Mouse (Mus musculus) neutrophil, adult 65 days (primary cell): ENCODE data around the gene Gstz1. TPM values are rescaled to one million over a fixed set of nuclear protein-coding genes. Genes with fewer than 3 reads are reported as not detected.

Experiments
- total RNA-seq: library from RNA; stranded (reverse); gene quantifications from 2 replicates; pipeline ENCODE4 v1.2.4, GENCODE M21; 2023

Gstz1 gene
- 5.6 and 7.8 TPM in 2 replicates for total RNA-seq

GRCm38 (mm10) chr12:87146966-87147365 is at the start of gene Gstz1:
Gene Gstz1, plus strand, starts transcription at chr12:87147165.

GRCm38 (mm10) chr12:87102165-87102631 is 44.8 kb upstream of the Gstz1 start, which contains the start of gene Ngb:
Gene Ngb, minus strand, starts transcription at chr12:87102539.

GRCm38 (mm10) chr12:87147395-87148089 is 577 bp downstream of the Gstz1 start, which contains the start of gene Pomt2:
Gene Pomt2, minus strand, starts transcription at chr12:87147968.

GRCm38 (mm10) chr12:87199206-87199972 is 52.4 kb downstream of the Gstz1 start, which contains the start of gene Samd15:
Gene Samd15, plus strand, starts transcription at chr12:87199723.

GRCm38 (mm10) chr12:87199973-87200586 is 53.1 kb downstream of the Gstz1 start, which contains the start of gene Tmed8:
Gene Tmed8, minus strand, starts transcription at chr12:87200454.

Other genes with a start within 250 kb of the Gstz1 start
- gene Cipc, start 200.1 kb upstream of the Gstz1 start, total RNA-seq: 5.6 and 10.7 TPM in 2 replicates
- not detected in 2 replicates for gene Zdhhc22, start 156.7 kb upstream of the Gstz1 start, total RNA-seq
- not detected in 2 replicates for gene Tmem63c, start 125.8 kb upstream of the Gstz1 start, total RNA-seq
- gene Ngb, start 44.6 kb upstream of the Gstz1 start, total RNA-seq: not detected in 2 replicates
- 1.6 and 4.3 TPM in 2 replicates for gene Pomt2, start 803 bp downstream of the Gstz1 start, total RNA-seq
- gene Samd15, start 52.6 kb downstream of the Gstz1 start, total RNA-seq: not detected in 2 replicates
- gene Tmed8, start 53.3 kb downstream of the Gstz1 start, total RNA-seq: 9.0 and 13.3 TPM in 2 replicates
- 1.3 and 1.8 TPM in 2 replicates for gene Noxred1, start 91.6 kb downstream of the Gstz1 start, total RNA-seq
- gene Vipas39, start 119.1 kb downstream of the Gstz1 start, total RNA-seq: 23.2 and 26.0 TPM in 2 replicates
- 59.2 and 70.0 TPM in 2 replicates for gene Ahsa1, start 119.3 kb downstream of the Gstz1 start, total RNA-seq
- gene Ism2, start 152.5 kb downstream of the Gstz1 start, total RNA-seq: not detected in 2 replicates
- 125 and 146 TPM in 2 replicates for gene Sptlc2, start 241.2 kb downstream of the Gstz1 start, total RNA-seq